Mouse (Mus musculus) G1E (cell line): ENCODE results near the gene Plk4. TPM values are rescaled to one million over a fixed set of nuclear protein-coding genes. Genes with fewer than 3 reads are reported as not detected.
A peak's percentile ranks its signal among the peaks of the same experiment; 100 is the strongest.
"Not testable (repeated sequence)": the region's sequence is repeated elsewhere in the genome, so short reads cannot be mapped to it uniquely, and the experiment has no call there.

Experiments
- ATAC-seq: 2 replicates; pipeline ENCODE4 v1.8.0; 2016; ENCODE audit warnings: mild to moderate bottlenecking; ENCODE audit not compliant: insufficient number of reproducible peaks, poor library complexity, low FRiP score, severe bottlenecking; ENCODE audit errors: extremely low read depth
- DNase-seq: peaks from one replicate; pipeline ENCODE4 v3.0.0; 2012; ENCODE audit warnings: low spot score
- H3K27me3 ChIP-seq: 2 replicates; pipeline ENCODE4 v1.6.1; 2012; ENCODE audit warnings: mild to moderate bottlenecking, low read length, inconsistent platforms; ENCODE audit not compliant: insufficient read depth
- H3K36me3 ChIP-seq: replicated peaks from 2 replicates; pipeline ENCODE3; 2012; ENCODE audit warnings: mild to moderate bottlenecking, inconsistent platforms
- H3K4me1 ChIP-seq: 2 replicates; pipeline ENCODE4 v1.6.1; 2012; ENCODE audit warnings: low read depth, low read length, inconsistent platforms, mixed read lengths; ENCODE audit not compliant: insufficient read depth
- H3K4me3 ChIP-seq: 2 replicates; pipeline ENCODE4 v1.5.1; 2012; ENCODE audit warnings: low read depth, mild to moderate bottlenecking, inconsistent platforms, low read length, moderate library complexity, mixed read lengths
- H3K9me3 ChIP-seq: replicated peaks from 2 replicates; pipeline ENCODE4 v1.6.1; 2012; ENCODE audit warnings: inconsistent platforms
- CTCF ChIP-seq: IDR thresholded peaks from 2 replicates; pipeline ENCODE4 v1.5.1; 2012; ENCODE audit warnings: low read depth, low read length, inconsistent platforms, mixed read lengths
- polyA plus RNA-seq: library from polyadenylated mRNA; stranded (reverse); fragments of >175 nt; gene quantifications from 2 replicates; pipeline ENCODE4 v1.2.3, GENCODE M21; 2012
- total RNA-seq, 2 experiments: library from RNA; stranded (forward) in 1 of 2; stranded (reverse) in 1 of 2; fragments of 200-1000 nt in 1 of 2; fragments of >200 nt in 1 of 2; fragmentation: Nextera tagmentation in 1 of 2; gene quantifications; 2 replicates each; pipeline ENCODE4 v1.2.3; 2014 to 2017

Gene Plk4
- total and polyA plus RNA-seq, 3 experiments: 16.3 to 115 (median 95.3) TPM

GRCm38 (mm10) chr3:40847018-40847417 is 47.2 kb downstream of the Plk4 start:
- H3K27me3 ChIP-seq, H3K9me3 ChIP-seq, H3K36me3 ChIP-seq, DNase-seq, H3K4me1 ChIP-seq: not testable (repeated sequence)
- peak overlapping the region; percentile 78 for H3K4me3 ChIP-seq
- 0 out of 2 replicates have a peak, but pooled peaks have one; percentile 6 for TF ChIP-seq CTCF
- ATAC-seq: peak; percentile 42

DNA sequence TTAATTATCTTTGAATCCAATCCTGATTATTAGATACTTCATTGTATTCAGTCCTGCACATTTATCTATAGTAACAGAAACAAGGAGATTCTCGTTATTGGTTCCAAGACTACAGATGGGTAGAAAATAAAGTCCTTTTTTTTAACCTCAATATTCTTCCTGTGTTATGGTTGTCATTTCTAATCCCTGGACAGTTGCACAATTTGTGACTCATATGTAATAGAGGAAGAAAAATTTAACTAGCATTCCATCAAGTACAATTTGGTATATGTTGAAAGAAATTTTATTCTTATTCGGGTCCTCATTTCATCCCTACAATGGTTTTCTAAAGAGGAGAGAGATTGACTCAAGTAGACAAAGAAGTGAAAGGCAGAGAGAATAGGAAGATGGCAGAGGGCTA is 48.1 kb downstream of the Plk4 start:
- not testable (repeated sequence) for H3K9me3 ChIP-seq
- peak overlapping the region; percentile 78; the same call in 1 of the 2 replicates for H3K4me3 ChIP-seq

GRCm38 (mm10) chr3:40853123-40853738 is 53.4 kb downstream of the Plk4 start:
- not testable (repeated sequence) for H3K4me3 ChIP-seq, H3K36me3 ChIP-seq, H3K4me1 ChIP-seq, DNase-seq, ATAC-seq, H3K27me3 ChIP-seq, H3K9me3 ChIP-seq

More for the DNA sequence above, 48.1 kb downstream of the Plk4 start:
- not testable (repeated sequence) for H3K4me1 ChIP-seq, H3K27me3 ChIP-seq, ATAC-seq, DNase-seq, H3K36me3 ChIP-seq

Other genes starting within 250 kb of the Plk4 start
- gene Slc25a31, start 91.2 kb upstream of the Plk4 start, total RNA-seq (2014; fragmentation: Nextera tagmentation): not detected in 2 replicates
- gene Slc25a31, start 91.2 kb upstream of the Plk4 start, total RNA-seq (2017): 0.16 TPM in 1 of 2 replicates, not detected in the other
- not detected in 2 replicates for gene Slc25a31, start 91.2 kb upstream of the Plk4 start, polyA plus RNA-seq
- 53.8 and 79.6 TPM in 2 replicates for gene Hspa4l, start 55.5 kb upstream of the Plk4 start, total RNA-seq (2014; fragmentation: Nextera tagmentation)
- gene Hspa4l, start 55.5 kb upstream of the Plk4 start, total RNA-seq (2017): 49.0 and 67.8 TPM in 2 replicates
- gene Hspa4l, start 55.5 kb upstream of the Plk4 start, polyA plus RNA-seq: 12.8 and 13.2 TPM in 2 replicates
- gene Mfsd8, start 46.9 kb downstream of the Plk4 start, total RNA-seq (2014; fragmentation: Nextera tagmentation): 23.5 and 26.3 TPM in 2 replicates
- gene Mfsd8, start 46.9 kb downstream of the Plk4 start, total RNA-seq (2017): 7.0 and 7.3 TPM in 2 replicates
- 0.83 and 1.3 TPM in 2 replicates for gene Mfsd8, start 46.9 kb downstream of the Plk4 start, polyA plus RNA-seq
- gene Abhd18, start 47.0 kb downstream of the Plk4 start, total RNA-seq (2014; fragmentation: Nextera tagmentation): 23.7 and 27.6 TPM in 2 replicates
- gene Abhd18, start 47.0 kb downstream of the Plk4 start, total RNA-seq (2017): 24.6 and 29.1 TPM in 2 replicates
- 1.3 and 1.5 TPM in 2 replicates for gene Abhd18, start 47.0 kb downstream of the Plk4 start, polyA plus RNA-seq
- gene 1700034I23Rik, start 102.5 kb downstream of the Plk4 start, total RNA-seq (2014; fragmentation: Nextera tagmentation): not detected in 2 replicates
- gene 1700034I23Rik, start 102.5 kb downstream of the Plk4 start, total RNA-seq (2017): 0.22 TPM in 1 of 2 replicates, not detected in the other
- not detected in 2 replicates for gene 1700034I23Rik, start 102.5 kb downstream of the Plk4 start, polyA plus RNA-seq
- 68.6 and 76.3 TPM in 2 replicates for gene Larp1b, start 149.8 kb downstream of the Plk4 start, total RNA-seq (2014; fragmentation: Nextera tagmentation)
- gene Larp1b, start 149.8 kb downstream of the Plk4 start, total RNA-seq (2017): 46.2 and 60.7 TPM in 2 replicates
- gene Larp1b, start 149.8 kb downstream of the Plk4 start, polyA plus RNA-seq: 31.1 and 36.0 TPM in 2 replicates